Mouse (Mus musculus): Measurements from ENCODE around the gene Zfp579. TPM values are rescaled to one million over a fixed set of nuclear protein-coding genes. Genes with fewer than 3 reads are reported as not detected.
A peak's percentile ranks its signal among the peaks of the same experiment; 100 is the strongest.

Zfp579 gene
- polyA plus RNA-seq (2014; fragmentation: Nextera tagmentation; extraction: Ambion mirVana), result 32.5 and 38.8 TPM in 2 replicates

DNA sequence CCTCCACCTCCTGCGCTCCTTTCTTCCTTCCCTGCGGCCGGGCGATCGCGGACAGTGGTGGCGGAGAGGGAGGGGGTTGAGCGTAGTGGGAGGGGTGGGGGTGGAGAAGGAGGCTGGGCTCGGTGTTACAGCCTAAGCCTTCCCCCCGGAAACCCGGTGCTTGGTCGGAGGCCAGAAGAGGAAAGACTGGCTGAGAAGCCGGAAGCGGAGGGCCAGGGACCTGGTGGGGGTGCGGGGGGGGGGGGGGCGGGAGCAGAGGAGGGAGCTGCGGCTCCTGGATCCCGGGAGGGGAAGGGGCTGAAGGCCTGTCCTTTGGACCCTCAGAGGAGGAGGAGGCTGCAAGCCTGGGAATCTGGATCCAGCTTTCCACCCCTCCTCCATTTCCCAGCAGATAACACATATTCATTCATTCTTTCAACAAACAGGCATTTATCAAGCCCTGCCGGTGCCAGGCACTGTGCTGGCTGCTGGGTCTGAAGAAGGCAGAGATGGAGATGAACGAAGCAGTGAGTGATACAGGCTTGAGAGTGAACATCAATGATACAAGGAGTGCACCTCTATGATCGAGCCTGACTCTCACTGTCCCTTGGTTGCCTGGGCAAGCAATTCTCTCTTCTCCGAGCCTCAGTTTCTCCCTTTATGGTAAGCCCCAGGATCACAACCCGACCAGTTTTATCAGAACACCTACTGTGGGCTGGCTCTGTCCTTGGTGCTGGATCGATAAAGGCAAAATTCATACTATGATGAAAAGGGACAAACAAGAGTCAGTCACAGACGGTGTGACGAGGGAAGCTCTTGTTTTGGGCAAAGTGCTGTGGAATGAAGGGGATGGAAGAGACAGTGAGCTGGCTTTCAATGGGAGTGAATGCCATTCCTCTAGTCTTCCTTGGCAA lies at the start of gene Zfp579:
Gene Zfp579, minus strand, starts transcription at position 156 of the 893 bp plus-strand sequence.
- ATAC-seq (replicated peaks; ENCODE audit: insufficient number of reproducible peaks, low FRiP score, low TSS enrichment), result peak; percentile 77
- Histone ChIP-seq H3K36me3 (ENCODE audit: control insufficient read depth, insufficient read depth, low read length) (peaks cover 9% of the 10 kb centered on the region), H3K4me3 (ENCODE audit: low read depth, low read length) (peak within 1 kb of the TSS; percentile 62), H3K4me1 (ENCODE audit: control insufficient read depth, insufficient read depth, low read length) (peaks cover 16% of the 10 kb centered on the region), H3K27me3 (ENCODE audit: control insufficient read depth, insufficient read depth, low read length) (peaks cover 29% of the 10 kb centered on the region), H3K4me2 (peak within 1 kb of the TSS; percentile 67), H3K9ac (ENCODE audit: low read depth, low read length) (peak within 1 kb of the TSS; percentile 74), H3K27ac (ENCODE audit: low read depth, low read length) (peak within 1 kb of the TSS; percentile 62), H3K9me3 (replicated peaks; ENCODE audit: control insufficient read depth, low read length) (peaks cover 6% of the 10 kb centered on the region; the same call in 1 of the 2 replicates)
- WGBS (ENCODE audit: insufficient replicate concordance), result 4% methylated on average over 14 of the region's 26 CpGs

DNA sequence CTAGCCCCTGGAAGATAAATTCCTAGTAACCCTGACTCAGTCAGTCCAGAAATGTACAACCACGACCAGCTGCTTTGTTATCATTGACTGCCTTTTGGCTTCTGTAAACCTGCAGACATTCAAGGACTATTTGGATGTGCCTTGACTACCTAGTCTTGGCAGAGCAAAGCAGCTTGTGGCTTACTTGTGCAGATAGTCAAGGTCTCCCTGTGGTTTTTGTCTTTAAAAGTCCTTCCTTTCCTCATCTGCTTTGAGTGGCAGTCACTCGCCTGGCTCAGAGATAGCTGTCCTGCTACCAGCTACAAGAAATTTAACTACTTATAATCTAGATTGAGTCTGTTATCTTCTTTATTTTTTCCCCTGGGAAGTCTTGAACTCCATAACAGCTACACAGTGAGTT lies 49.0 kb upstream of the Zfp579 start:
- Histone ChIP-seq H3K4me2 (no peak overlapping the region), H3K27ac (ENCODE audit: low read depth, low read length) (no peak overlapping the region), H3K9me3 (replicated peaks; ENCODE audit: control insufficient read depth, low read length) (no peaks in the 10 kb centered on the region), H3K9ac (ENCODE audit: low read depth, low read length) (no peak overlapping the region), H3K27me3 (ENCODE audit: control insufficient read depth, insufficient read depth, low read length) (no peaks in the 10 kb centered on the region), H3K4me3 (ENCODE audit: low read depth, low read length) (no peak overlapping the region), H3K4me1 (ENCODE audit: control insufficient read depth, insufficient read depth, low read length) (no peaks in the 10 kb centered on the region), H3K36me3 (ENCODE audit: control insufficient read depth, insufficient read depth, low read length) (no peaks in the 10 kb centered on the region; the same call in 1 of the 2 replicates)
- no peak for ATAC-seq (replicated peaks; ENCODE audit: insufficient number of reproducible peaks, low FRiP score, low TSS enrichment)
- WGBS (ENCODE audit: insufficient replicate concordance), result 52% methylated on average over 2 of the region's 2 CpGs

DNA sequence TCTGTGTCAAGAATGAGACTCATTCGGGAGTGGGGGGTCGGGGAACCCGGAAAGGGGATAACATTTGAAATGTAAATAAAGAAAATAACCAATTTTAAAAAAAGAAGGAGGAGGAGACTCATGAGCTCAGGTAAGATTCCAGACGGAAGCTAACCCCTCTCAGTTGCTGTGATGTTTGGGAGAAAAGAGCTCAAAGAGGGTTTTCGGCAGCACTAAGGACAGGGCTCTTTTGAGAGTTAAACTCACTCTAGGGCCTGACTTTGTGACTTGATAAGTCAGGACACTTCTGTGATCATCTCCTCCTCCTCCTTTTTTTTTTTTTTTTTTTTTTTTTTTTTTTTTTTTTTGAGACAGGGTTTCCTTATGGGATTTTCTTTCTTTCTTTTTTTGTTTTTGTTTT lies 43.0 kb upstream of the Zfp579 start:
- Histone ChIP-seq H3K4me3 (ENCODE audit: low read depth, low read length) (peak overlapping the region; percentile 62), H3K9ac (ENCODE audit: low read depth, low read length) (peak overlapping the region; percentile 80), H3K4me2 (peak overlapping the region; percentile 71), H3K27ac (ENCODE audit: low read depth, low read length) (peak overlapping the region; percentile 89; the same call in 1 of the 2 replicates), H3K27me3 (ENCODE audit: control insufficient read depth, insufficient read depth, low read length) (no peaks in the 10 kb centered on the region), H3K4me1 (ENCODE audit: control insufficient read depth, insufficient read depth, low read length) (peaks cover 4% of the 10 kb centered on the region; the same call in 1 of the 2 replicates), H3K36me3 (ENCODE audit: control insufficient read depth, insufficient read depth, low read length) (peaks cover 17% of the 10 kb centered on the region), H3K9me3 (replicated peaks; ENCODE audit: control insufficient read depth, low read length) (no peaks in the 10 kb centered on the region)
- ATAC-seq (replicated peaks; ENCODE audit: insufficient number of reproducible peaks, low FRiP score, low TSS enrichment), result no peak
- WGBS (ENCODE audit: insufficient replicate concordance), result 35% methylated on average over 5 of the region's 5 CpGs

DNA sequence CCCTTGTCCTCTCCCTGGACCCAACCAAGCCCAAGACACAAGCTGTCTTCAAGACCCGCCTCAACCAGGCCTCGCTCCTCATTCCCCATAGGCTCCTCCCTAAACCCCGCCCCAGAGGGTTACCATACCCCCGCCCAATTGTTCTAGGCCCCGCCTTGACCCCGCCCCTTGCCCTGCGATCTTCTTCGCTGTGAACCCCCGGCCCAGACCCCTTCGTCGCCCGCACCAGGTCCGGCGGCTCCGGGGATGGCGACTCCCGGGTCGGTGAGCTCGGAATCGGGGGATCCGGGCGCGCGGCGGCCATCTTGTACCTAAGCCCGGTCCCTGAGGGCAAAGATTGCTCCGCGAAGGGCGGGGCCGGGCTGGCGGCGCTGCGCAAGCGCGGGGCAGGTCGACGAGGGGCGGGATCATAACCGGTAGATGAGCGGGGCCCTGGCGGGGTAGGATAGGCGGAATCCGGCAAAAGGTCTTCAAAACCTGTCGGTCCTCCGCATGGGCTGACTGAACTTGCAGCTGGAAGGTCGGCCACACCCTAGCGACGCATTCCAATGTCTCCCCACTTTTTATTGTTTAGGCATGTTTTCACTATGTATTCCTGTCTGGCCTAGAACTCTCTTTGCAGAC lies 42.3 kb upstream of the Zfp579 start, which contains the start of gene Zfp784:
Gene Zfp784, minus strand, starts transcription at position 338 of the 624 bp plus-strand sequence.
- peak; percentile 95 for ATAC-seq (replicated peaks; ENCODE audit: insufficient number of reproducible peaks, low FRiP score, low TSS enrichment)
- peak within 1 kb of the TSS; percentile 71 for H3K4me2 ChIP-seq
- H3K9ac ChIP-seq (ENCODE audit: low read depth, low read length), result peak within 1 kb of the TSS; percentile 80
- H3K4me3 ChIP-seq (ENCODE audit: low read depth, low read length), result peak within 1 kb of the TSS; percentile 62
- no peaks in the 10 kb centered on the region for H3K9me3 ChIP-seq (replicated peaks; ENCODE audit: control insufficient read depth, low read length)
- 0% methylated on average over 48 of the region's 48 CpGs for whole genome bisulfite sequencing (ENCODE audit: insufficient replicate concordance)
- no peaks in the 10 kb centered on the region for H3K27me3 ChIP-seq (ENCODE audit: control insufficient read depth, insufficient read depth, low read length)
- peak within 1 kb of the TSS; percentile 89 for H3K27ac ChIP-seq (ENCODE audit: low read depth, low read length)
- H3K36me3 ChIP-seq (ENCODE audit: control insufficient read depth, insufficient read depth, low read length), result peaks cover 24% of the 10 kb centered on the region
- H3K4me1 ChIP-seq (ENCODE audit: control insufficient read depth, insufficient read depth, low read length), result peaks cover 4% of the 10 kb centered on the region; the same call in 1 of the 2 replicates

DNA sequence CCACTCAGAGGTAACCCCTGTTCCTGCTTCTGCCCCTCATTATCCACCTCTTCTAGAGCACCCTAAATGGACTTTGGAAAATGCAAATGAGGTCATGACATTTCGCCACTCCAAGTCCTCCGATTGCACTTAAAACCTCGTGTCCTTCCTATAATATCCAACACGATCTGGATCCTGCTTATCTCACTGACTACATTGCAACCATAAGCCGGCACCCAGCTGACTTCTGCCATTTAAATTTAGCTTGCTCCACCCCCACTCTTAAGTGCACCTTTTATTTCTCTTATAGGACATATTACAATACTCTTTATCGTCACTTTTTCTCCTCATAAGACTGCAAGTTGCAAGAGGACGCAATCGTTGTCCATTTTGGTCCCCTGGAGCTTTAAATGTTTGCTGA lies 41.5 kb upstream of the Zfp579 start:
- H3K4me2 ChIP-seq, result peak overlapping the region; percentile 71
- no peaks in the 10 kb centered on the region for H3K27me3 ChIP-seq (ENCODE audit: control insufficient read depth, insufficient read depth, low read length)
- no peak for ATAC-seq (replicated peaks; ENCODE audit: insufficient number of reproducible peaks, low FRiP score, low TSS enrichment)
- WGBS (ENCODE audit: insufficient replicate concordance), result 78% methylated on average over 8 of the region's 8 CpGs
- peaks cover 31% of the 10 kb centered on the region for H3K36me3 ChIP-seq (ENCODE audit: control insufficient read depth, insufficient read depth, low read length)
- peaks cover 4% of the 10 kb centered on the region; the same call in 1 of the 2 replicates for H3K4me1 ChIP-seq (ENCODE audit: control insufficient read depth, insufficient read depth, low read length)
- H3K9me3 ChIP-seq (replicated peaks; ENCODE audit: control insufficient read depth, low read length), result peaks cover under 1% of the 10 kb centered on the region
- H3K9ac ChIP-seq (ENCODE audit: low read depth, low read length), result no peak overlapping the region
- peak overlapping the region; percentile 89; the same call in 1 of the 2 replicates for H3K27ac ChIP-seq (ENCODE audit: low read depth, low read length)
- peak overlapping the region; percentile 62 for H3K4me3 ChIP-seq (ENCODE audit: low read depth, low read length)

DNA sequence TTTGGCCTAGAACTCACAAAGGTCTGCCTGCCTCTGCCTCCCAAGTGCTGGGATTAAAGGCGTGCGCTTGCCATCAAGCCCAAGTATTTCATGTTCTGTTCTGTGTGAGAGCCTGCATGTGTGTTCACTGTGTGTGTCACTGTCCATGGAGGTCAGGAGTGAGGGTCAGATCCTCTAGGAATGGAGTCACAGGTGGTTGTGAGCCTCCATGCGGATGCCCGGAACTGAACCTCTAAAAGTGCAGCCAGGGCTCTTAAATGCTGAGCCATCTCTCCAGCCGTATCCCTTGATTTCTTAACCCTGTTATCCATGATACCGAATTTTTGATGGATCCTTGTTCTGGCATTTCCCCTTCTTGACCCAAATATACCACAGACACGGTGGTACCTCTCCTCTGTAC lies 41.1 kb upstream of the Zfp579 start:
- H3K4me2 ChIP-seq, result no peak overlapping the region; the same call in 1 of the 2 replicates
- ATAC-seq (replicated peaks; ENCODE audit: insufficient number of reproducible peaks, low FRiP score, low TSS enrichment), result no peak
- WGBS (ENCODE audit: insufficient replicate concordance), result 87% methylated on average over 7 of the region's 7 CpGs
- no peak overlapping the region; the same call in 1 of the 2 replicates for H3K4me3 ChIP-seq (ENCODE audit: low read depth, low read length)
- peaks cover 35% of the 10 kb centered on the region for H3K36me3 ChIP-seq (ENCODE audit: control insufficient read depth, insufficient read depth, low read length)
- no peak overlapping the region for H3K27ac ChIP-seq (ENCODE audit: low read depth, low read length)
- peaks cover 5% of the 10 kb centered on the region for H3K9me3 ChIP-seq (replicated peaks; ENCODE audit: control insufficient read depth, low read length)
- H3K9ac ChIP-seq (ENCODE audit: low read depth, low read length), result no peak overlapping the region
- H3K4me1 ChIP-seq (ENCODE audit: control insufficient read depth, insufficient read depth, low read length), result peaks cover 4% of the 10 kb centered on the region; the same call in 1 of the 2 replicates
- no peaks in the 10 kb centered on the region for H3K27me3 ChIP-seq (ENCODE audit: control insufficient read depth, insufficient read depth, low read length)

DNA sequence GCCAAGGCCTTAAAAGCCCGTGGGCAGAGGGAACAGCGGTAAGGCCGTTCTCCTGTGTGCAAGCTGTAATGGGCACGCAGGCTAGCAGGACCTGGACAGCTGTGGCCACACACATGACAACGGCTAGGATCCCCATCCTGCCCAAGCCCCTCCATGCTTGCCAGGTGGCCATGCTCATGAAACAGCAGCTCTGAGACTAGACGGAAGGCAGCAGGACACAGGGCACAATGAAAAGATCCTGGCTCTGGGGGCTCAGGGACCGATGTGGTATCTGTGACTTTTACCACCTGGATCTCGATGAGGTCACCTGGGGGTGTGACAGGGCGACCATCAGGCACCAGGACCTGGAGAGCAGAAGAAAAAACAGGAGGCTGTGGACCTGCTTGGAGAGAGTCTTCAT lies 40.2 kb upstream of the Zfp579 start:
- no peaks in the 10 kb centered on the region for H3K27me3 ChIP-seq (ENCODE audit: control insufficient read depth, insufficient read depth, low read length)
- H3K9me3 ChIP-seq (replicated peaks; ENCODE audit: control insufficient read depth, low read length), result peaks cover 13% of the 10 kb centered on the region
- ATAC-seq (replicated peaks; ENCODE audit: insufficient number of reproducible peaks, low FRiP score, low TSS enrichment), result no peak
- H3K4me1 ChIP-seq (ENCODE audit: control insufficient read depth, insufficient read depth, low read length), result peaks cover 4% of the 10 kb centered on the region; the same call in 1 of the 2 replicates
- no peak overlapping the region for H3K27ac ChIP-seq (ENCODE audit: low read depth, low read length)
- H3K9ac ChIP-seq (ENCODE audit: low read depth, low read length), result no peak overlapping the region
- peaks cover 44% of the 10 kb centered on the region for H3K36me3 ChIP-seq (ENCODE audit: control insufficient read depth, insufficient read depth, low read length)
- 83% methylated on average over 9 of the region's 9 CpGs for WGBS (ENCODE audit: insufficient replicate concordance)
- no peak overlapping the region for H3K4me3 ChIP-seq (ENCODE audit: low read depth, low read length)
- H3K4me2 ChIP-seq, result no peak overlapping the region

DNA sequence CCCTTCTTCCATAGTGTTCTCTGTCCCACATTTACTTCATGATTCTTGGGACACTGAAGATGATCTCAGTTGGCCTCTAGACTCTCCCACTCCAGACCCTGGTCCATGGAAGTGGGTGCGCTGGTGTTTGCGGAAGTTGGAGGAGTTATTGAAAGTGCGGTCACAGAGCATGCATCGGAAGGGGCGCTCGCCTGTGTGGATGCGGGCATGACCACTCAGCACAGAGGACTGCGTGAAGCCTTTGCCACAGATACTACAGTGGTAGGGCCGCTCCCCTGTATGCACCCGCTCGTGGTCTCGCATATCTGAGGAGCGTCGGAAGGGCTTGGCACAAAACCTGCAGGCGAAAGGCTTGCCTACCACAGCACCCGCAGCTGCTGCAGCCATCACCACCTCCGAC lies 39.7 kb upstream of the Zfp579 start:
- peaks cover 4% of the 10 kb centered on the region; the same call in 1 of the 2 replicates for H3K4me1 ChIP-seq (ENCODE audit: control insufficient read depth, insufficient read depth, low read length)
- peaks cover 49% of the 10 kb centered on the region for H3K36me3 ChIP-seq (ENCODE audit: control insufficient read depth, insufficient read depth, low read length)
- H3K4me2 ChIP-seq, result no peak overlapping the region
- WGBS (ENCODE audit: insufficient replicate concordance), result 91% methylated on average over 17 of the region's 17 CpGs
- ATAC-seq (replicated peaks; ENCODE audit: insufficient number of reproducible peaks, low FRiP score, low TSS enrichment), result no peak
- H3K9me3 ChIP-seq (replicated peaks; ENCODE audit: control insufficient read depth, low read length), result peaks cover 19% of the 10 kb centered on the region
- no peak overlapping the region for H3K27ac ChIP-seq (ENCODE audit: low read depth, low read length)
- no peak overlapping the region for H3K9ac ChIP-seq (ENCODE audit: low read depth, low read length)
- H3K27me3 ChIP-seq (ENCODE audit: control insufficient read depth, insufficient read depth, low read length), result no peaks in the 10 kb centered on the region
- no peak overlapping the region for H3K4me3 ChIP-seq (ENCODE audit: low read depth, low read length)
